Mouse (Mus musculus) thymus, adult 2 months (tissue): Measurements from ENCODE around the gene Pkib. TPM values are rescaled to one million over a fixed set of nuclear protein-coding genes. Genes with fewer than 3 reads are reported as not detected.

Experiments used
- DNase-seq: peaks from one replicate; pipeline ENCODE4 v3.0.0; 2021
- H3K27ac ChIP-seq: fragments of 200-500 bp; 2 replicates; pipeline ENCODE4 v1.5.1; 2012; ENCODE audit warnings: low read length, control low read depth; ENCODE audit not compliant: control insufficient read depth, insufficient read depth
- H3K27me3 ChIP-seq: fragments of 200-500 bp; 2 replicates; pipeline ENCODE4 v1.6.1; 2012; ENCODE audit warnings: mild to moderate bottlenecking, low read length, moderate library complexity, mixed read lengths; ENCODE audit not compliant: control insufficient read depth, insufficient read depth
- H3K36me3 ChIP-seq: fragments of 200-500 bp; 2 replicates; pipeline ENCODE4 v1.6.1; 2012; ENCODE audit warnings: mild to moderate bottlenecking, low read length, moderate library complexity; ENCODE audit not compliant: control insufficient read depth, insufficient read depth
- H3K4me1 ChIP-seq: fragments of 200-500 bp; replicated peaks from 2 replicates; pipeline ENCODE4 v1.6.1; 2012; ENCODE audit warnings: low read length; ENCODE audit not compliant: control insufficient read depth, insufficient read depth
- H3K4me3 ChIP-seq: fragments of 200-500 bp; 2 replicates; pipeline ENCODE4 v1.5.1; 2012; ENCODE audit warnings: mild to moderate bottlenecking, low read length, control low read depth, moderate library complexity; ENCODE audit not compliant: control insufficient read depth, insufficient read depth
- CTCF ChIP-seq: fragments of 200-500 bp; IDR thresholded peaks from 2 replicates; pipeline ENCODE4 v1.5.1; 2012; ENCODE audit warnings: mild to moderate bottlenecking, control low read depth, low read length, moderate library complexity, borderline replicate concordance; ENCODE audit not compliant: control insufficient read depth, poor library complexity, insufficient read depth; ENCODE audit errors: extremely low read depth
- POLR2A ChIP-seq: fragments of 200-500 bp; IDR thresholded peaks from 2 replicates; pipeline ENCODE4 v1.6.1; 2012; ENCODE audit warnings: mild to moderate bottlenecking, low read length, control low read depth, moderate library complexity; ENCODE audit not compliant: control insufficient read depth, poor library complexity, insufficient read depth; ENCODE audit errors: extremely low read depth
- WGBS: fragments of 180-500 bp; shearing (Covaris S2); methylation state at CpG from one replicate; pipeline ENCODE4 v1.1.7; 2018; 5-methylcytosine and 5-hydroxymethylcytosine counted together
- polyA plus RNA-seq: library from polyadenylated mRNA; depleted of rRNA; stranded (reverse); fragments of >200 nt; gene quantifications from 2 replicates; pipeline ENCODE4 v1.2.3, GENCODE M21; 2012

Gene Pkib
- polyA plus RNA-seq, 1 experiment = 3.0 TPM

DNA sequence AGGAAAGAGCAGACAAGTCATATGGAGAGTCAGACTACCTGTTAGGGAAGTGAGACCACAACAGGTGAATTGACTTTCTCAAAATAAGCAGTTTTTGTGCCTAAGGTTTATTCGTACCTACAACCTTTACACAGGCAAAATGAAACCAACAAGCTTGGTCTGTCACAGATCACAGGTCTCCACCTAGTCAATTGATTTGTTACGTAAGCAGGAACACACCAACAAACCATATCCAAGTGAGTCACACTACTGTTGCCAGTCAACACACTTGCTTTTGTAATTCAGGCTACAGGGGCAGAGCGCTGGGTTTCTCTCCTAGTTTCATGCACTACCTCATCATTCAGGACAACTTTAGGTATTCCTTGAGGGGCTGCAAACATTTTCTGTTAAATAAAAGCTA, 28.7 kb downstream of the Pkib start:
- TF ChIP-seq POLR2A (no peak), CTCF (no peak)
- no peaks in the 10 kb centered on the region for H3K27me3 ChIP-seq
- H3K4me3 ChIP-seq = no peak overlapping the region
- WGBS = 96% methylated on average over 3 of the region's 3 CpGs
- H3K36me3 ChIP-seq = no peaks in the 10 kb centered on the region
- H3K27ac ChIP-seq = no peak overlapping the region
- DNase-seq = no peak
- no peaks in the 10 kb centered on the region for H3K4me1 ChIP-seq

DNA sequence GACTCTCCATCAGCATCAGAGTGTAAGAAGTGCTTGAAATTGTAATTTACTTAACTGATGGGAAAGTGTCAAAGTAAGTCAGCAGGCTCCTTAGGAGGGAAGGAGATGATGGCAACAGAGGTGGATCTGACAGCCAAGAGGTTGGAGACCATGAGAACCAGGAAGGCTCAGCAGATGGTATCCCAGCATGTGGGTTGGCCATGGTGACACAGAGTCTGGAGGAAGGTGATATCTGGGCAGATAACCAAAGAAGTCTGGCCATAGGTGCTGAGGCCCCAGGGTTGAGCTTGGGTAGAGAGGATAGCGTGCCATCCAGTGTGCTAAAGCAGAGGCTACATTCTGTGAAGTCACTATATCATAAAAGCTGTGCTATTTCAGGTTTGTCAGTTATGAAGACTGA, 32.0 kb downstream of the Pkib start:
- no peak for DNase-seq
- no peak for TF ChIP-seq CTCF
- TF ChIP-seq POLR2A = no peak
- H3K4me1 ChIP-seq = no peaks in the 10 kb centered on the region
- H3K36me3 ChIP-seq = no peaks in the 10 kb centered on the region
- H3K27ac ChIP-seq = no peak overlapping the region
- no peak overlapping the region for H3K4me3 ChIP-seq
- H3K27me3 ChIP-seq = no peaks in the 10 kb centered on the region
- 86% methylated on average over 1 of the region's 1 CpGs for WGBS

DNA sequence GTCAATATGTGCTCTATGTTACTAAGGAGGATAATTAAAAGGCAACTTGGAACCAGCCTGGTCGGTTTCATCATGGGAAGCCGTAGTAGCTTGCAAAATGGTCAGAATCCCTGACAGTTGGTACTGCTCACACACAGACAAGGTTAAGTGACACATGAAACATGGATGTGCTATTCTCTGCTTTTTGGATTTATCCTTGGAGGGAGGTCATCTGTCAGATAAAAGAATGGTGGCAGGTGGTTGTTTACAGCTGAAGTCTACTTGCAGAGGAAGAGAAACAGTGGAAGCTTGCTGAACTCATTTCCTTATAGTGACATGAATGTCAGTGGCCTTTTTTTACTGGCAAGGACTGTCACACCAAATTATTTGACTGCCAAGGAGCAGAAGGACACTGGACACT, 32.5 kb downstream of the Pkib start:
- DNase-seq = no peak
- Histone ChIP-seq H3K4me3 (no peak overlapping the region), H3K36me3 (no peaks in the 10 kb centered on the region), H3K27ac (no peak overlapping the region), H3K4me1 (no peaks in the 10 kb centered on the region), H3K27me3 (no peaks in the 10 kb centered on the region)
- no peak for TF ChIP-seq CTCF
- no peak for TF ChIP-seq POLR2A
- WGBS = 95% methylated on average over 2 of the region's 2 CpGs

DNA sequence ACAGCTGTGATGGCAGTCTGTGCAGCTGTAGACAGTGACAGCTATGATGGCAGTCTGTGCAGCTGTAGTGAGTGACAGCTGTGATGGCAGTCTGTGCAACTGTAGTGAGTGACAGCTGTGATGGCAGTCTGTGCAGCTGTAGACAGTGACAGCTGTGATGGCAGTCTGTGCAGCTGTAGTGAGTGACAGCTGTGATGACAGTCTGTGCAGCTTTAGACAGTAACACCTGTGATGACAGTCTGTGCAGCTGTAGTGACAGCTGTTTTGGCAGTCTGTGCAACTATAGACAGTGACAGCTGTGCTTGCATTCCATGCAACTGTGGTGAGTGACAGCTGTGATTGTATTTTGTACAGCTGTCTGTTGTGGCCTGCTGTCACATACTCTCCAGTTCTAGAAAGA, 44.0 kb downstream of the Pkib start:
- DNase-seq = no peak
- H3K27ac ChIP-seq = no peak overlapping the region
- no peaks in the 10 kb centered on the region for H3K4me1 ChIP-seq
- no peak overlapping the region for H3K4me3 ChIP-seq
- no peaks in the 10 kb centered on the region for H3K36me3 ChIP-seq
- TF ChIP-seq CTCF (no peak), POLR2A (no peak)
- no peaks in the 10 kb centered on the region for H3K27me3 ChIP-seq

DNA sequence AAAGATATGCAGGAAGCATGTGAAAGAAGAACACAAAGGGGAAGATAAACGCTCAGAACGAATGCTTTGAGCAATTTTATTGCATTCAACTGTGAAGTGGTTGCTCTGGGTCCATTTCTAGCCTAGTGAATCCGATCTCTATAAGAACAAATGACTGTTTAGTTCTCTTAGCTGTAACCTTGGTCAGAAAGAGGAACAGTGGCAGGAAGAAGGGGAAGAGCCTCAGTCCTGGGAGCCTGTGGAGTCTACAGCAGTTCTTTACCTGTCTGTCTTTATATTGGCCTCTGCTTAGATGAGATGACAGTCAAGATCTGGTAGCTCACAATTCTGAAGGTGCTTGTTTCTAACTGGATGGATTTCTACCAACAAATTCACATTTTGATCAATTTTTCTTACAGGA, 56.2 kb downstream of the Pkib start:
- 14% methylated on average over 3 of the region's 3 CpGs for WGBS
- H3K27me3 ChIP-seq = no peaks in the 10 kb centered on the region
- no peak for DNase-seq
- H3K4me3 ChIP-seq = no peak overlapping the region
- no peaks in the 10 kb centered on the region for H3K4me1 ChIP-seq
- no peak overlapping the region for H3K27ac ChIP-seq
- H3K36me3 ChIP-seq = no peaks in the 10 kb centered on the region
- TF ChIP-seq CTCF (no peak), POLR2A (no peak)

DNA sequence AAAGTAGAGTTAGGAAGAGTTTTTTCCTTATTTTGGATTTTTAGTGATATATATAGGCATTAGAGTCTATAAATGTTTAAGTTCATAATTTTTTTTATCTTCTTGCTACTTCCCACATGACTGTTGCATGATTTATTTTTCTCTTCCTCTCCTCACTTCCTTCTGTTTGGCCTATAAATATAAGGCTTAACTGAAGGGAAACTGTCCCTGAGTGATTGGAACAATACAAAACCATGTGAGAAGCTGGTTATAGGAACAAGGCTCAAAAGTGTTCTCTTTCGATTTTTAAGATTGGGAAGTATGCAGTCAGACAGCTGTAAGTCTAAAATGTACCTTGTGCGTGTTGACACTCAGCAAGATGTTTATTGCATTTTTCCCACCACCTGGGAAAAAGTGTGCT, 58.4 kb downstream of the Pkib start:
- TF ChIP-seq POLR2A (no peak), CTCF (no peak)
- no peak overlapping the region for H3K27ac ChIP-seq
- H3K36me3 ChIP-seq = no peaks in the 10 kb centered on the region
- no peak for DNase-seq
- 29% methylated on average over 2 of the region's 2 CpGs for WGBS
- no peaks in the 10 kb centered on the region for H3K4me1 ChIP-seq
- no peaks in the 10 kb centered on the region for H3K27me3 ChIP-seq
- no peak overlapping the region for H3K4me3 ChIP-seq

DNA sequence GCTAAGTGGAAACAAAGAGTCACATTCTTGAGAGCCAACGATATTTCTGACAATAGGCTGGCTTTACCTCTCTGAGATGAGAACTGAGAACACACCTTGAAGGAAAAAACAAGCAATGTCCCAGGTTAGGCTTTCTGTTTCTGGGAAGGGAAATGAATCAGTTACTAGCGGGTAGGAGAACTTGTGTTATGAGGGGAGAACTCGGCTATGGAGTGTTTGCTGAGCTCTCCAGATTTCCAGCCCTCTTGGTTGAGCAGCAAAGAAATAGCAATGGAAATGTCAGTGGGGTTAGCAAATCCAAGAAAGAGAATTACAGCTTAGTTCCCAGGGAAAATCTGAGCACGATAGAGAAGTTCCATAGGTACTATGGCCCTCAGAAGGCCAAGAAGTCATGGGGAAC, 70.5 kb downstream of the Pkib start:
- Histone ChIP-seq H3K27me3 (no peaks in the 10 kb centered on the region), H3K36me3 (no peaks in the 10 kb centered on the region), H3K27ac (no peak overlapping the region), H3K4me1 (no peaks in the 10 kb centered on the region), H3K4me3 (no peak overlapping the region)
- no peak for DNase-seq
- no peak for TF ChIP-seq CTCF
- 94% methylated on average over 4 of the region's 4 CpGs for WGBS
